Mouse (Mus musculus): ENCODE data around the gene Ccdc102a.

DNA sequence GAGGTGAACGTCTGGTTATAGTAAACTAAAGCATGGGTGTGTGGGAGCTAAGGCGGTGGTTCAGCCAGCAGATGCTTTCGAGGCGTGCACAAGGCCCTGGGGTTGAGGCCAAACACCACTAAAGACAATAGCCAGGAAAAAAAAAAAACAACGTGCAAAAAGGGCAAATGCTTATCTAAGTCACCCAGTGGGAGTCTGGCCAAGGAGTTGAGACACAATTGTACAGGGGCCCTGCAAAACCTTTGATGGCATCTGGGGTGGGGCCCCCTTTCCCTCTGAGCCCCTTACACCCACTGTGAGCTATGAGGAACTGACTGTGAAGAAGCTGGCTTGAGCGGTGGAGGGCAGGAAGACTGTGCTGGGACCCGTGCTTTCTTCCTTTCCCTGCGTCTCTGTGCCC lies 4.7 kb upstream of the Ccdc102a start:
- TF ChIP-seq POLR2A (IDR thresholded peaks at IDR 0.05; ENCODE audit: insufficient read depth, low read depth, low read length): no peak
- no peak for TF ChIP-seq CTCF (IDR thresholded peaks at IDR 0.05)
